Mouse (Mus musculus): Measurements from ENCODE around the gene Xylt1. TPM values are rescaled to one million over a fixed set of nuclear protein-coding genes. Genes with fewer than 3 reads are reported as not detected.

The Xylt1 gene
- polyA plus RNA-seq, 1 experiment from 2014 or later: 0.73 TPM

DNA sequence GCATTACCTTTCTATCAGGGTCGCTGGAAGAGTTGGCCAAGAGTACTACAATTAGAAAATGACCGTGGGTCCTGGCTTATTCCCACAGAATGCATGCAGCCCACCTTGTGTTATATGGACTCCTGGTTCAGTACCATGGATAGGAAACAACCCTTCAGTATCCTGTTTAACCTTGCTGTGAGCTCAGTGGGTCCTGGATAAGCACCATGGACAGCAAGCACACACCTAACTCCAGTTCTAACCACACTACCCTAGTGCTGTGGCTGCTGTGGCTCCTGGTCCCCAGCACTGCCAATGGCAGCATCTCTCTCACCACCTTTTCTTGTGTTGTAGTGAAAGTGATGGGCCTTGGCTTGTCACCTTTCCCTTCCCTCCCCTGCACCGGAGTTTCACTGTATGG, 255.9 kb downstream of the Xylt1 start:
- no peaks in the 10 kb centered on the region for H3K27me3 ChIP-seq (replicated peaks; ENCODE audit: control insufficient read depth, insufficient read depth, low read length)
- ATAC-seq (replicated peaks; ENCODE audit: low FRiP score) (no peak), DNase-seq (ENCODE audit: low spot score) (no peak)
- WGBS: 76% methylated on average over 3 of the region's 3 CpGs
- no peak overlapping the region for H3K9ac ChIP-seq (ENCODE audit: low read depth, low read length)
- H3K9me3 ChIP-seq (ENCODE audit: control insufficient read depth, low read length): no peaks in the 10 kb centered on the region
- no peaks in the 10 kb centered on the region for H3K4me1 ChIP-seq (replicated peaks; ENCODE audit: control insufficient read depth, insufficient read depth, low read length)
- H3K4me3 ChIP-seq (ENCODE audit: low read depth, low read length): no peak overlapping the region
- H3K36me3 ChIP-seq (ENCODE audit: control insufficient read depth, insufficient read depth, low read length): no peaks in the 10 kb centered on the region
- no peak overlapping the region for H3K4me2 ChIP-seq
- no peak overlapping the region for H3K27ac ChIP-seq (ENCODE audit: low read depth, low read length)

- ATAC-seq (replicated peaks; ENCODE audit: low FRiP score): no peak
- H3K4me3 ChIP-seq (ENCODE audit: low read depth, low read length): no peak overlapping the region
- no peak overlapping the region for H3K27ac ChIP-seq (ENCODE audit: low read depth, low read length)
- no peaks in the 10 kb centered on the region for H3K36me3 ChIP-seq (ENCODE audit: control insufficient read depth, insufficient read depth, low read length)
- H3K9me3 ChIP-seq (ENCODE audit: control insufficient read depth, low read length): no peaks in the 10 kb centered on the region
- no peak overlapping the region for H3K4me2 ChIP-seq
- no peaks in the 10 kb centered on the region for H3K4me1 ChIP-seq (replicated peaks; ENCODE audit: control insufficient read depth, insufficient read depth, low read length)
- H3K27me3 ChIP-seq (replicated peaks; ENCODE audit: control insufficient read depth, insufficient read depth, low read length): no peaks in the 10 kb centered on the region
- no peak overlapping the region for H3K9ac ChIP-seq (ENCODE audit: low read depth, low read length)
- no peak for DNase-seq (ENCODE audit: low spot score)
- whole genome bisulfite sequencing: 87% methylated on average over 2 of the region's 2 CpGs
Measured at GRCm38 (mm10) chr7:117637997-117638396, 257.2 kb downstream of the Xylt1 start.

DNA sequence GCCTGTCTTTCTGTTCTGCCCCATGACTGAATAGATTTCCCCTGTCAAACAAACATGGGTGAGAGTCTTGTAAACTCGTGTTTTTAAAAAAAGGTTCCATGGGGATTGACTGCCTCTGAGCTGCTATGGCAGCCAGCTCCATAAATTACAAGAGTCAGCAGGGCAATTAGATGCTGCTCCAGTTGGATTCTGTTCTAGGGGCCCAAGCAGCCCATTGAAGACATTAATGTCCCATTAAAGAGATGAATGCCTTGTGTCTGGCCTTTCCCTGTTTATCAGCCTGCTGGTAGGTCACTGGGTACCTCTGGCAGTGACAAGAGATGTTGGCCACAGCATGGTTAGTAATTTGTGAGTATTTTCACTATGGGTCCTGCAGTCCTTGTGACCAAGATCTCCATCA, 271.9 kb downstream of the Xylt1 start:
- Histone ChIP-seq H3K36me3 (ENCODE audit: control insufficient read depth, insufficient read depth, low read length) (no peaks in the 10 kb centered on the region), H3K4me1 (replicated peaks; ENCODE audit: control insufficient read depth, insufficient read depth, low read length) (no peaks in the 10 kb centered on the region), H3K9ac (ENCODE audit: low read depth, low read length) (no peak overlapping the region), H3K27ac (ENCODE audit: low read depth, low read length) (no peak overlapping the region), H3K27me3 (replicated peaks; ENCODE audit: control insufficient read depth, insufficient read depth, low read length) (no peaks in the 10 kb centered on the region), H3K9me3 (ENCODE audit: control insufficient read depth, low read length) (no peaks in the 10 kb centered on the region), H3K4me3 (ENCODE audit: low read depth, low read length) (no peak overlapping the region), H3K4me2 (no peak overlapping the region)
- no peak for DNase-seq (ENCODE audit: low spot score)
- WGBS: 57% methylated on average over 1 of the region's 1 CpGs
- no peak for ATAC-seq (replicated peaks; ENCODE audit: low FRiP score)

GRCm38 (mm10) chr7:117655732-117656131, 275.0 kb downstream of the Xylt1 start:
- no peak overlapping the region for H3K27ac ChIP-seq (ENCODE audit: low read depth, low read length)
- H3K4me3 ChIP-seq (ENCODE audit: low read depth, low read length): no peak overlapping the region
- H3K4me2 ChIP-seq: no peak overlapping the region
- ATAC-seq (replicated peaks; ENCODE audit: low FRiP score) (no peak), DNase-seq (ENCODE audit: low spot score) (no peak)
- no peak overlapping the region for H3K9ac ChIP-seq (ENCODE audit: low read depth, low read length)
- 91% methylated on average over 5 of the region's 5 CpGs for WGBS
- H3K4me1 ChIP-seq (replicated peaks; ENCODE audit: control insufficient read depth, insufficient read depth, low read length): no peaks in the 10 kb centered on the region
- H3K27me3 ChIP-seq (replicated peaks; ENCODE audit: control insufficient read depth, insufficient read depth, low read length): no peaks in the 10 kb centered on the region
- no peaks in the 10 kb centered on the region for H3K9me3 ChIP-seq (ENCODE audit: control insufficient read depth, low read length)
- no peaks in the 10 kb centered on the region for H3K36me3 ChIP-seq (ENCODE audit: control insufficient read depth, insufficient read depth, low read length)

DNA sequence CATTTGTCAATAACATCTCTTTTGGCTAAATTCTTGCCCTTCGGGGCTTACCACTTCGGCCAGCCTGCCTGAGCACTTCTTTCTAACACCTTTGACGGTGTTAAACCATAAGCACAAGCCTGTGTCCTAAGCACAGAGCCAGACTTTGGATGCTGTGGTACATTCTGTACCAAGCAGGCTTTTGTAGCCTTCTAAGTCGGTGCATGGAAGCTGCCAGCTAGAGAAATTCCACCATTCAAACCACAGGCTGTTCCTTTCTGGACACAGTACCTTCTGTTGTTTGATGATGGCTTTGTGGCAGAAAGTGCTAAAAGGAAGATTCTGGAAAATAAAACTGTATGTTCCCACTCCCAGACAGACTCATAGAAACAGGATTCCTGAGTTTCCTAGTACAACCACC, 277.4 kb downstream of the Xylt1 start:
- 87% methylated on average over 4 of the region's 4 CpGs for WGBS
- no peaks in the 10 kb centered on the region for H3K9me3 ChIP-seq (ENCODE audit: control insufficient read depth, low read length)
- ATAC-seq (replicated peaks; ENCODE audit: low FRiP score) (no peak), DNase-seq (ENCODE audit: low spot score) (no peak)
- H3K4me2 ChIP-seq: no peak overlapping the region
- no peak overlapping the region for H3K9ac ChIP-seq (ENCODE audit: low read depth, low read length)
- H3K4me3 ChIP-seq (ENCODE audit: low read depth, low read length): no peak overlapping the region
- H3K27me3 ChIP-seq (replicated peaks; ENCODE audit: control insufficient read depth, insufficient read depth, low read length): no peaks in the 10 kb centered on the region
- no peak overlapping the region for H3K27ac ChIP-seq (ENCODE audit: low read depth, low read length)
- H3K36me3 ChIP-seq (ENCODE audit: control insufficient read depth, insufficient read depth, low read length): no peaks in the 10 kb centered on the region
- H3K4me1 ChIP-seq (replicated peaks; ENCODE audit: control insufficient read depth, insufficient read depth, low read length): no peaks in the 10 kb centered on the region

DNA sequence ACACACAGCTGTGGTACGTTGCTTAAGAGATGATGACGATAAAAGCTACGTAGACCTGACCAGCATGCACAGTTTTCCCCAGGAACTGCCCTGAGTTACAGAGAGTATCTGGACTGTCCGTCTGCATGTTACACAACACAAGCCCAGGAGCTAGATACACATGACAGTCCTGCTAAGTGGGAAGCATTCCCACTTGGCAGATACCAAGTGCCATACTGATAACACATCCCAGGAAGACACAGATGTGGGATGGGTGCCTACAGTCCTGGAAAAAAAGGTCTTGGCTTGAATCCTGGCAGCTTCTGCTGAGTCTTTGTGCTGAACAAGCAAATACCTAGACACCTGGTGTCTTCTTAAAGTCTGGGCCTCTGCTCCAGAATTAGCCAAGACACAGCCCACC, 278.0 kb downstream of the Xylt1 start:
- H3K36me3 ChIP-seq (ENCODE audit: control insufficient read depth, insufficient read depth, low read length): no peaks in the 10 kb centered on the region
- ATAC-seq (replicated peaks; ENCODE audit: low FRiP score): no peak

DNA sequence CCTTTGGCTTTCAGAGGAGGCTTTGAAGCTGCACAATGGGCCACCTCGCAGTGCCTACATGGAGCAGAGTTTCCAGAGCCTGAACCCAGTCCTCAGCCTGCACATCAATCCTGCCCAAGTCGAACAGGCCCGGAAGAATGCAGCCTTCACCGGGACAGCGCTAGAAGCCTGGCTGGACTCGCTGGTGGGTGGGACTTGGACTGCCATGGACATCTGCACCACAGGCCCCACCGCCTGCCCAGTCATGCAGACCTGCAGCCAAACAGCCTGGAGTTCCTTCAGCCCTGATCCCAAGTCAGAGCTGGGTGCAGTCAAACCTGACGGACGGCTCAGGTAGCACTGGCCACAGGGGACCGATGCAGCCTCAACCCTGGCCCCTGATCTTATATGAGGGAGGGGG, 286.5 kb downstream of the Xylt1 start:
- no peak overlapping the region for H3K9ac ChIP-seq (ENCODE audit: low read depth, low read length)
- no peak for ATAC-seq (replicated peaks; ENCODE audit: low FRiP score)
- 88% methylated on average over 10 of the region's 10 CpGs for WGBS
- no peak overlapping the region for H3K4me3 ChIP-seq (ENCODE audit: low read depth, low read length)
- no peaks in the 10 kb centered on the region for H3K36me3 ChIP-seq (ENCODE audit: control insufficient read depth, insufficient read depth, low read length)
- no peaks in the 10 kb centered on the region for H3K4me1 ChIP-seq (replicated peaks; ENCODE audit: control insufficient read depth, insufficient read depth, low read length)
- H3K27ac ChIP-seq (ENCODE audit: low read depth, low read length): no peak overlapping the region
- H3K27me3 ChIP-seq (replicated peaks; ENCODE audit: control insufficient read depth, insufficient read depth, low read length): no peaks in the 10 kb centered on the region
- H3K4me2 ChIP-seq: no peak overlapping the region
- DNase-seq (ENCODE audit: low spot score): no peak
- no peaks in the 10 kb centered on the region for H3K9me3 ChIP-seq (ENCODE audit: control insufficient read depth, low read length)

More for the DNA sequence above, 278.0 kb downstream of the Xylt1 start:
- no peak overlapping the region for H3K9ac ChIP-seq (ENCODE audit: low read depth, low read length)
- H3K27me3 ChIP-seq (replicated peaks; ENCODE audit: control insufficient read depth, insufficient read depth, low read length): no peaks in the 10 kb centered on the region
- H3K4me3 ChIP-seq (ENCODE audit: low read depth, low read length): no peak overlapping the region
- no peaks in the 10 kb centered on the region for H3K9me3 ChIP-seq (ENCODE audit: control insufficient read depth, low read length)
- DNase-seq (ENCODE audit: low spot score): no peak
- no peaks in the 10 kb centered on the region for H3K4me1 ChIP-seq (replicated peaks; ENCODE audit: control insufficient read depth, insufficient read depth, low read length)
- 78% methylated on average over 4 of the region's 4 CpGs for WGBS
- H3K27ac ChIP-seq (ENCODE audit: low read depth, low read length): no peak overlapping the region
- no peak overlapping the region for H3K4me2 ChIP-seq

GRCm38 (mm10) chr7:117668226-117668625, 287.4 kb downstream of the Xylt1 start:
- DNase-seq (ENCODE audit: low spot score) (no peak), ATAC-seq (replicated peaks; ENCODE audit: low FRiP score) (no peak)
- Histone ChIP-seq H3K4me3 (ENCODE audit: low read depth, low read length) (no peak overlapping the region), H3K9ac (ENCODE audit: low read depth, low read length) (no peak overlapping the region), H3K27ac (ENCODE audit: low read depth, low read length) (no peak overlapping the region), H3K27me3 (replicated peaks; ENCODE audit: control insufficient read depth, insufficient read depth, low read length) (no peaks in the 10 kb centered on the region), H3K36me3 (ENCODE audit: control insufficient read depth, insufficient read depth, low read length) (no peaks in the 10 kb centered on the region), H3K9me3 (ENCODE audit: control insufficient read depth, low read length) (no peaks in the 10 kb centered on the region), H3K4me2 (no peak overlapping the region), H3K4me1 (replicated peaks; ENCODE audit: control insufficient read depth, insufficient read depth, low read length) (no peaks in the 10 kb centered on the region)
- 89% methylated on average over 9 of the region's 9 CpGs for WGBS

- Histone ChIP-seq H3K36me3 (ENCODE audit: control insufficient read depth, insufficient read depth, low read length) (no peaks in the 10 kb centered on the region), H3K9ac (ENCODE audit: low read depth, low read length) (no peak overlapping the region), H3K4me3 (ENCODE audit: low read depth, low read length) (no peak overlapping the region), H3K27me3 (replicated peaks; ENCODE audit: control insufficient read depth, insufficient read depth, low read length) (no peaks in the 10 kb centered on the region), H3K27ac (ENCODE audit: low read depth, low read length) (no peak overlapping the region), H3K4me2 (no peak overlapping the region), H3K9me3 (ENCODE audit: control insufficient read depth, low read length) (no peaks in the 10 kb centered on the region), H3K4me1 (replicated peaks; ENCODE audit: control insufficient read depth, insufficient read depth, low read length) (no peaks in the 10 kb centered on the region)
- no peak for ATAC-seq (replicated peaks; ENCODE audit: low FRiP score)
- no peak for DNase-seq (ENCODE audit: low spot score)
- WGBS: 82% methylated on average over 7 of the region's 7 CpGs
Measured at GRCm38 (mm10) chr7:117672121-117672591, 291.4 kb downstream of the Xylt1 start.

All from liver, embryonic 11.5 days (tissue).